Mouse (Mus musculus) embryonic fibroblast, embryonic 13.5 days (primary cell): ENCODE data around the gene Tnfrsf8. TPM values are rescaled to one million over a fixed set of nuclear protein-coding genes. Genes with fewer than 3 reads are reported as not detected.

ENCODE experiments used
- H3K27ac ChIP-seq: 2 replicates; pipeline ENCODE4 v1.5.1; 2012; ENCODE audit warnings: low read length, control low read depth, inconsistent platforms; ENCODE audit not compliant: insufficient read depth
- H3K4me1 ChIP-seq: 2 replicates; pipeline ENCODE4 v1.6.1; 2011; ENCODE audit warnings: low read length; ENCODE audit not compliant: control insufficient read depth, insufficient read depth
- H3K4me3 ChIP-seq: 2 replicates; pipeline ENCODE4 v1.5.1; 2011; ENCODE audit warnings: mild to moderate bottlenecking, control low read depth, low read length; ENCODE audit not compliant: insufficient read depth
- CTCF ChIP-seq: IDR thresholded peaks from 2 replicates; pipeline ENCODE4 v1.5.1; 2011; ENCODE audit warnings: mild to moderate bottlenecking, control low read depth, low read length, moderate library complexity, borderline replicate concordance; ENCODE audit not compliant: insufficient read depth
- POLR2A ChIP-seq: IDR thresholded peaks from 2 replicates; pipeline ENCODE4 v1.6.1; 2011; ENCODE audit warnings: low read depth, mild to moderate bottlenecking, control low read depth, low read length, moderate library complexity
- polyA plus RNA-seq: library from polyadenylated mRNA; stranded (reverse); fragments of >200 nt; gene quantifications from 2 replicates; pipeline ENCODE4 v1.2.4, GENCODE M21; 2011; ENCODE audit warnings: low read depth; ENCODE audit not compliant: missing spikeins, insufficient read length

Tnfrsf8 gene
- polyA plus RNA-seq, 1 experiment, result not detected

DNA sequence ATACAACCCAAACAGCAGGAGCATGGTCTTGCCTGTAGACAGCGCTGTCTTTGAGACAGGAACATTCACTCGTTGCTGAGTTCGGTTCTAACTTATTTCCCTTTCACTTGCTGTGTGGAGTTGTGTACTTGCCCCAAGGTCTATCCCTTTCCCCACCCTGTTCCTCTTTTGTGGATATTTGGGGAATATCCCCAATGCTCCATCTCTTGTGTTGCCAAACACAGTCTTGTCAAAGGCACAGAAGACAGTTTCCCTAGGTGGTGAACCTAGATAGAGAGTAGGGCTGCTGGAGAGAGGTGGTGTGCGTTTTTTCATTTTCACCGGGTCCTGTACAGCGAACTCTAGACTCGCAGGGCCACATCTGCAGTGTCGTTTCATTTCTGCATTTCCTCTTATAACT is 62.4 kb downstream of the Tnfrsf8 start:
- Histone ChIP-seq H3K27ac (no peak overlapping the region), H3K4me1 (peaks cover 3% of the 10 kb centered on the region; the same call in 1 of the 2 replicates), H3K4me3 (no peak overlapping the region)
- TF ChIP-seq POLR2A (no peak), CTCF (no peak)

- Histone ChIP-seq H3K4me1 (peaks cover 4% of the 10 kb centered on the region; the same call in 1 of the 2 replicates), H3K27ac (no peak overlapping the region), H3K4me3 (no peak overlapping the region)
- TF ChIP-seq POLR2A (no peak), CTCF (no peak)
Observed at GRCm38 (mm10) chr4:145251546-145251945, 63.4 kb downstream of the Tnfrsf8 start.

- Histone ChIP-seq H3K4me1 (peaks cover 4% of the 10 kb centered on the region; the same call in 1 of the 2 replicates), H3K4me3 (no peak overlapping the region), H3K27ac (no peak overlapping the region)
- TF ChIP-seq POLR2A (no peak), CTCF (no peak)
Observed at GRCm38 (mm10) chr4:145250002-145250401, 65.0 kb downstream of the Tnfrsf8 start.

GRCm38 (mm10) chr4:145247556-145247955 is 67.4 kb downstream of the Tnfrsf8 start:
- Histone ChIP-seq H3K4me1 (0 out of 2 replicates have a peak, but pooled peaks cover 2% of the 10 kb centered on the region), H3K27ac (no peak overlapping the region), H3K4me3 (no peak overlapping the region)
- TF ChIP-seq POLR2A, result no peak
- no peak for TF ChIP-seq CTCF

DNA sequence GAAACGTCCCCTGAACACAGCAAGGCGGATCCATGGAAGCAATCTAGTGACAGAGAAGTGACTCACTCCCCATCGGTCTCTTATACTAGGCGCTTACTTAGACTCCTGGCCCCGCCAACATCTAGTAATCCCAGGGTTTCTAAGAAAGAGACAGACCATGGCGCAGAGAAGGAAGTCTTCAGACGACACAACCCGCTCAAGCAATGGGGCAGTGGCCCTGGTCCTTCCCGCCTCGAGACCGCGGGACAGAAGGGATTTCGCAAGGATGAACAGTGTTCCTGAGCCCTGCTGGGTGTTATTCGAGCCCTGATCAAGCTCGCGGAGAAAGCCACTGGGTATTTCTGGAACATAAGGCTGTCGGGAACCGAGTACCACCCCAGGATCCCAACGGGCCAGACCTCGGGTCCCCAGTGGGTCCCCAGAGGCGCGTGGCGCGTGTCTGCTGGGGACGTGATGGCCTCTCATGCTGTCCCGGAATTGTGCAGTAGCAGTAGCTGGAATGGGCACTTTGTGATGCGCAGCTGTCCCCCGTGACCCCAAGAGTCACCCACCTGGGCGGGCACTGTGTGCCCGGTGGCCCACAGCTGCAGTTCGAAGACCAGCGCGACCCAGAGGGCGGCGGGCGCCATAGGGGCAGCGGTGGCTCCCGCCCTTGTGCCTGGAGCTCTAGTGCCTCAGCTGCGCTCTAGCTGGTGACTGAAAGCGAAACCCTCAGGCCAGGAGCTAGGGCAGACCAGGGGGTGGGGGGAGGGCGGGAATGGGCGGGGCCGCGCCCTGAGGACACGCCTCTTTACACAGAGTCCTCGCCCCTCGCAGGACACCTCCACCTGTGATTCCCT is 68.6 kb downstream of the Tnfrsf8 start, which contains the start of gene Tnfrsf1b:
Tnfrsf1b (minus strand) TSS at position 698 of the 839 bp plus-strand sequence.
- 0 out of 2 replicates have a peak, but pooled peaks cover 2% of the 10 kb centered on the region for H3K4me1 ChIP-seq
- peak within 1 kb of the TSS; percentile 7; the same call in 1 of the 2 replicates for H3K27ac ChIP-seq
- peak within 1 kb of the TSS; percentile 85 for H3K4me3 ChIP-seq

GRCm38 (mm10) chr4:145245581-145245980 is 69.4 kb downstream of the Tnfrsf8 start:
- TF ChIP-seq POLR2A (no peak), CTCF (no peak)
- 0 out of 2 replicates have a peak, but pooled peaks cover 5% of the 10 kb centered on the region for H3K4me1 ChIP-seq
- no peak overlapping the region for H3K27ac ChIP-seq
- H3K4me3 ChIP-seq, result peak overlapping the region; percentile 85

More for the DNA sequence above, 68.6 kb downstream of the Tnfrsf8 start, which contains the start of gene Tnfrsf1b:
- peak; percentile 98 for TF ChIP-seq POLR2A
- TF ChIP-seq CTCF, result no peak

- Histone ChIP-seq H3K27ac (no peak overlapping the region), H3K4me1 (peaks cover 10% of the 10 kb centered on the region; the same call in 1 of the 2 replicates), H3K4me3 (no peak overlapping the region)
- TF ChIP-seq CTCF (no peak), POLR2A (no peak)
Observed at GRCm38 (mm10) chr4:145244676-145245075, 70.3 kb downstream of the Tnfrsf8 start.

GRCm38 (mm10) chr4:145242719-145243350 is 72.1 kb downstream of the Tnfrsf8 start:
- no peak overlapping the region; the same call in 1 of the 2 replicates for H3K27ac ChIP-seq
- H3K4me3 ChIP-seq, result no peak overlapping the region
- no peak for TF ChIP-seq CTCF
- TF ChIP-seq POLR2A, result no peak
- H3K4me1 ChIP-seq, result peaks cover 10% of the 10 kb centered on the region; the same call in 1 of the 2 replicates

- Histone ChIP-seq H3K4me3 (no peak overlapping the region), H3K27ac (peak overlapping the region; percentile 83), H3K4me1 (peaks cover 10% of the 10 kb centered on the region; the same call in 1 of the 2 replicates)
- TF ChIP-seq CTCF (no peak), POLR2A (no peak)
Observed at GRCm38 (mm10) chr4:145240723-145241231, 74.2 kb downstream of the Tnfrsf8 start.

GRCm38 (mm10) chr4:145239049-145239830 is 75.7 kb downstream of the Tnfrsf8 start:
- H3K4me3 ChIP-seq, result no peak overlapping the region

More at GRCm38 (mm10) chr4:145239049-145239830, 75.7 kb downstream of the Tnfrsf8 start:
- Histone ChIP-seq H3K27ac (peak overlapping the region; percentile 83), H3K4me1 (peaks cover 10% of the 10 kb centered on the region; the same call in 1 of the 2 replicates)
- no peak for TF ChIP-seq POLR2A
- no peak for TF ChIP-seq CTCF
